Mouse (Mus musculus) cerebellum, postnatal 4 days (tissue): ENCODE data around the gene Iqce.

Source experiments
- DNase-seq, 2 experiments: peaks; one replicate each; pipeline ENCODE4 v3.0.0; 2022; ENCODE audit warnings: low spot score in 2 of 2, mixed read lengths in 1 of 2

Iqce gene

GRCm38 (mm10) chr5:140615321-140616109 is 86.7 kb downstream of the Iqce start:
- no peak for DNase-seq

DNA sequence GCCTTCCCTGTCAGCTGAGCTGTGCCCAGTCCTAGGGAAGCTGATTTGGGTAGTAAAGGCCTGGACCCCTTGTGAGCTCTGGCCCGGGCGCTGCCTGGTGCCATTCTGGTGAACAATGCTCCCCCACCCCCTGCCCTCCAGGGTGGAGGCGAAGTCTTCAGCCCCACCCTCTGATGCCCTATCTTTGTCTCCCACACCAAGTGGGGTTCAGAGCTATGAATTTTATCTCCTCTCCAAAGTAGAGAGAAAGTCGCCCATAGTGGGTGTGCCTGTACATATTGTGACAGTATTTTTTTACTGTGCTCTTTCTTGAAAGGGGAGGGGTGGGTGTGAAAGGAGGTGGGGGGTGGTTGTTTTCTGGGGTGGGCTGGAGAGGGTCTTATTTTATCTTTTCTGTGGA is 87.3 kb downstream of the Iqce start:
- DNase-seq: no peak

DNA sequence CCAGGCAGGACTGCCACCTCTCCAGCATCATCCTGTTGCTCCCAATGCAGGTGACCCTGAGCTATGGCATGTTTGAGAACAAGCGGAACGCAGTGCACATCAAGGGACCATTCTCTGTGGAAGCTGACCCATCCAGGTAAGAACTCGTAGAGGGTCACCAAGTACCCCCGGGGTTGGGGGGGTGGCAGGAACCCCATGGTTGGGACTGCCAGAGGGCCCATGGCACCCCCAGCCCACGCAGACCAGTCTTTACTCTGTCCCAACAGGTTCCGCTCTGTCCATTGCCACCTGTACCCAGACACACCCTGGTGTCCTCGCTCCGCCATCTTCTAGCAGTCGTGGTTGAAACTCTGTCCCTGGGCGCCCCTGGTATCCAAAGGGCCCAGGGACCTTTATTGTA is 88.0 kb downstream of the Iqce start:
- DNase-seq: no peak

GRCm38 (mm10) chr5:140612191-140612590 is 90.0 kb downstream of the Iqce start:
- DNase-seq: no peak
